Mouse (Mus musculus): ENCODE measurements at regions not wholly inside any gene's neighbourhood (a gene's known extent, or its start where the extent isn't known, plus 50 kb on each side); places are given as distances from the start of the nearest gene placed in this dataset.

DNA sequence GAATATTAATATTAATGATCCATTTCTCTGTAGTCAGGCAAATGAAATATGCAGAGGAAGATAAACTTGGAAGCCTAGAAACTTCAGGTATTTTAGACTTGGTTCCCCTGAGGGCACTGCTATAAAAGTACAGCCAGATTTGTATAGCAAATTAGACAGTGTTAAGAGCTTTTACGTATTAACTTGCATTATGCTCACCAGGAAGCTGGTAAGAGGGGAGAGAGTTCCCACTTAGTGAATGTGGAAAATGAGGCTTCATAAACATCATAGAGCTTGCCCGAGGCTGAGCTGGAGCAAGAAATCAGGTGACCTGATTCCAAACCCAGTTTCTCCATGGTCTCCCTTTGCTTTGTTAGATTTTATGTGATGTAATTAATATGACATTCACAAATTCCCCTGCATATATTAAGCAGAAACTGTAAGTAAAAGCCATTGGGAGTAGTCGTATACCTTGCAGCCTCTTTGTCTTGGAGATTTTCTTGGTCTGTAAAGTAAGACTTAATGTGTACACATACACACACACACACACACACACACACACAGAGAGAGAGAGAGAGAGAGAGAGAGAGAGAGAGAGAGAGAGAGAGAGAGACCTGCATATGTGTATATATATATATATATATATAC is 718.9 kb upstream of the Isx start:
- WGBS, result 86% methylated on average over 3 of the region's 3 CpGs
- DNase-seq (ENCODE audit: low spot score, missing footprints) (no peak), ATAC-seq (ENCODE audit: low FRiP score) (no peak)
- Histone ChIP-seq H3K27ac (ENCODE audit: low read depth, low read length) (no peak overlapping the region), H3K9ac (ENCODE audit: low read length) (no peak overlapping the region), H3K9me3 (ENCODE audit: control insufficient read depth, low read length) (no peaks in the 10 kb centered on the region), H3K4me2 (no peak overlapping the region), H3K27me3 (ENCODE audit: control insufficient read depth, insufficient read depth, low read length) (no peaks in the 10 kb centered on the region), H3K4me3 (ENCODE audit: low read depth, low read length) (no peak overlapping the region), H3K36me3 (ENCODE audit: control insufficient read depth, insufficient read depth, low read length) (no peaks in the 10 kb centered on the region), H3K4me1 (ENCODE audit: control insufficient read depth, insufficient read depth, low read length) (no peaks in the 10 kb centered on the region)

DNA sequence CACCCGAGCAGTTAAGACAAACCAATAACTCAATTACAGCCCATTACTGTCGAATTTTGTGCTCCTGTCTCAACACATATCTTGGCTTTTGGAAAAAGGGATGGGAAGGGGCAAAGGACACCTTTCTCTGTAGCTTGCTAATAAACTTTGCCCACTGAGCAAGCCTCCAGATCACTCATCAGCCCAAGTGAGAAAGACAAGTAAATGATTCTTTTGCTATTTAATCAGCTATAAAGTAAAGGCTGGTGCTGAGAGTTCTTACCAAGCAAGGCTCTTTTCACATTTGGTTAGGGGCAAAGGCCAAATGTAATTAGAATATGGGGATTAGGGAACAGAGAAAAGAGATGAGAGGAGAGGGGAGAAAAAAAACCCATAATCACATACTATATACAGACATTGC is 703.4 kb upstream of the Isx start:
- Histone ChIP-seq H3K9me3 (ENCODE audit: control insufficient read depth, low read length) (no peaks in the 10 kb centered on the region; the same call in 1 of the 2 replicates), H3K27me3 (ENCODE audit: control insufficient read depth, insufficient read depth, low read length) (no peaks in the 10 kb centered on the region), H3K4me1 (ENCODE audit: control insufficient read depth, insufficient read depth, low read length) (peaks cover 2% of the 10 kb centered on the region; the same call in 1 of the 2 replicates), H3K36me3 (ENCODE audit: control insufficient read depth, insufficient read depth, low read length) (no peaks in the 10 kb centered on the region), H3K27ac (ENCODE audit: low read depth, low read length) (no peak overlapping the region), H3K9ac (ENCODE audit: low read length) (no peak overlapping the region), H3K4me2 (no peak overlapping the region), H3K4me3 (ENCODE audit: low read depth, low read length) (no peak overlapping the region)
- ATAC-seq (ENCODE audit: low FRiP score) (no peak), DNase-seq (ENCODE audit: low spot score, missing footprints) (no peak)
- WGBS, result 35% methylated on average over 2 of the region's 2 CpGs

DNA sequence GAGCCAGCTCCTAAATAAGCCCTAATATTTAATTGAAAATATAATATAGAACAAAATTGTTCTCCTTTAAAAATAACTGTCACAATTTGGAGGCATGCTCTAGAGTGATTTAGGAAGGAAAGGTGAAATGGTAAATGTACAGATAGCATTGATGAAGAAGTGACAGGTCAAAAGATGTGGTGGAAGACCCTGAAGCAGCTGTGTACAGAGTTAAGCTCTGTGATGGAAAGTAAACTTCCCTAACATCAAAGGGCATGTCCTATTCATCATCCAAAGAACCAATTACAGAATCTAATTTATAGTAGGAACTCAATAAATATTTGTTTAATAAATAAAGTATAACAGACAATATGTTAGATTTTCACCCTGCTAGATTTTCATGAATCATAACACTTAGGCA is 702.3 kb upstream of the Isx start:
- H3K27ac ChIP-seq (ENCODE audit: low read depth, low read length), result no peak overlapping the region
- no peaks in the 10 kb centered on the region for H3K27me3 ChIP-seq (ENCODE audit: control insufficient read depth, insufficient read depth, low read length)
- no peak overlapping the region for H3K4me3 ChIP-seq (ENCODE audit: low read depth, low read length)
- ATAC-seq (ENCODE audit: low FRiP score) (peak; percentile 67), DNase-seq (ENCODE audit: low spot score, missing footprints) (no peak)
- peaks cover 2% of the 10 kb centered on the region; the same call in 1 of the 2 replicates for H3K4me1 ChIP-seq (ENCODE audit: control insufficient read depth, insufficient read depth, low read length)
- no peaks in the 10 kb centered on the region for H3K9me3 ChIP-seq (ENCODE audit: control insufficient read depth, low read length)
- no peaks in the 10 kb centered on the region for H3K36me3 ChIP-seq (ENCODE audit: control insufficient read depth, insufficient read depth, low read length)
- no peak overlapping the region for H3K9ac ChIP-seq (ENCODE audit: low read length)
- H3K4me2 ChIP-seq, result no peak overlapping the region

DNA sequence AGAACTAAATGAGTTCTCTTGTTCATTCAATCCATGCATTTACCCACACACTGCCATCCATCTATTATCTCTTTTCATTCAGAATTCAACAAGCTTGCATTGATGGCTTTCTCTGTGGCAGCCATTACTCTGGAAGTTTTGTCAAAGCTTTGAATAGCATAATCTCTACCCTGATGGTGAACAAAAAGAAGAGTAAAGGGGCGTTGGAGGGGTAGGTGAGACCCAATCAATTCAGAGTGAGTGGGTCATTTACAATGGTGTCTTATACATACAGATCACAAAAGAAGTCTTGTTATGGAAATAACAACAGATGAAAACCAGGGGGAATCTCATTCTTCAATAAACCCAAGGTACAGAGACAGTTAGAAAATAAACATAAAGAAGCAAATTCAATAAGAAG is 701.9 kb upstream of the Isx start:
- ATAC-seq (ENCODE audit: low FRiP score) (peak; percentile 84), DNase-seq (ENCODE audit: low spot score, missing footprints) (no peak)
- Histone ChIP-seq H3K36me3 (ENCODE audit: control insufficient read depth, insufficient read depth, low read length) (no peaks in the 10 kb centered on the region), H3K27ac (ENCODE audit: low read depth, low read length) (no peak overlapping the region), H3K9ac (ENCODE audit: low read length) (no peak overlapping the region), H3K4me3 (ENCODE audit: low read depth, low read length) (no peak overlapping the region), H3K9me3 (ENCODE audit: control insufficient read depth, low read length) (no peaks in the 10 kb centered on the region), H3K4me2 (no peak overlapping the region), H3K27me3 (ENCODE audit: control insufficient read depth, insufficient read depth, low read length) (no peaks in the 10 kb centered on the region), H3K4me1 (ENCODE audit: control insufficient read depth, insufficient read depth, low read length) (peaks cover 2% of the 10 kb centered on the region; the same call in 1 of the 2 replicates)
- 25% methylated on average over 1 of the region's 1 CpGs for WGBS

DNA sequence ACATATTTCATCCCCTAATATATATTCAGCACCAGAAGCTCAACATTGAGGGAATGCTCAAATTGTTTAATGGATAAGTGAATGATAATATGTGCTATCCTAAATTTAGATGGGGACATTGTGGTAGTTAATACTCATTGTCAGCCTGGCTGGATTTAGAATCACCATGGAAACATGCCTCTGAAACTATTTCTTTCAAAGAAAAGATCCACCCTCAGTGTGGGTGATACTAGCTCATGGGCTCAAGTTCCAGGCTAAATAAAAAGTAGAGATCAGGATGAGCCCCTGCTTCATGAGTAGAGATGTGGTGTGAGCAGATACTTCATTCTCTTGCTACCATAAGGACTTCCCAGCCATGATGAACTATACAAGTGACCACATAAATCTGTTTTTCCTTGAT is 668.4 kb upstream of the Isx start:
- Histone ChIP-seq H3K9ac (ENCODE audit: low read length) (no peak overlapping the region), H3K4me3 (ENCODE audit: low read depth, low read length) (no peak overlapping the region), H3K9me3 (ENCODE audit: control insufficient read depth, low read length) (no peaks in the 10 kb centered on the region), H3K4me2 (no peak overlapping the region), H3K27ac (ENCODE audit: low read depth, low read length) (no peak overlapping the region), H3K36me3 (ENCODE audit: control insufficient read depth, insufficient read depth, low read length) (no peaks in the 10 kb centered on the region), H3K4me1 (ENCODE audit: control insufficient read depth, insufficient read depth, low read length) (no peaks in the 10 kb centered on the region), H3K27me3 (ENCODE audit: control insufficient read depth, insufficient read depth, low read length) (no peaks in the 10 kb centered on the region)
- no peak for DNase-seq (ENCODE audit: low spot score, missing footprints)
- ATAC-seq (ENCODE audit: low FRiP score), result peak; percentile 61; the same call in 1 of the 2 replicates

DNA sequence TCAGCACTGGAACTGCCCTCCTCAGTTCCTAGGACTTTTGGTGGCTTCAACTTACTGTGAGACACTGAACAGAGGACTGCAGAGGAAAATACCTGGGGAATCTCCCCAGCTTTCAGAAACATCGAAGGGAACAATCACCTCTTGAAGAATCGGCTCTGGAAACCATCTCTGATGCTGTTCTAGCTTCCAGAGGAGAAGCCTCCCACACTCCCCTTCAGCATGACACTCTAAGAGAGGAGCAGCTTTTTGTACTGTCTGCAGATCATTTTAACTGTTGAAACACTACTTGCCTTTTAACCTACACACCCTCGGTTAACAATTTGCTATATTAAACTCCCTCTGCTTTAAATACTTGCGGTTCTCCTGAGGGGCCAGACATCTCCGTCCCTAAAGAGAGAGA is 664.7 kb upstream of the Isx start:
- H3K4me1 ChIP-seq (ENCODE audit: control insufficient read depth, insufficient read depth, low read length), result no peaks in the 10 kb centered on the region
- H3K9me3 ChIP-seq (ENCODE audit: control insufficient read depth, low read length), result no peaks in the 10 kb centered on the region
- no peak overlapping the region for H3K9ac ChIP-seq (ENCODE audit: low read length)
- H3K36me3 ChIP-seq (ENCODE audit: control insufficient read depth, insufficient read depth, low read length), result no peaks in the 10 kb centered on the region
- no peak overlapping the region for H3K4me2 ChIP-seq
- H3K4me3 ChIP-seq (ENCODE audit: low read depth, low read length), result no peak overlapping the region
- 81% methylated on average over 5 of the region's 5 CpGs for WGBS
- ATAC-seq (ENCODE audit: low FRiP score) (no peak), DNase-seq (ENCODE audit: low spot score, missing footprints) (no peak)
- no peaks in the 10 kb centered on the region for H3K27me3 ChIP-seq (ENCODE audit: control insufficient read depth, insufficient read depth, low read length)
- H3K27ac ChIP-seq (ENCODE audit: low read depth, low read length), result no peak overlapping the region

DNA sequence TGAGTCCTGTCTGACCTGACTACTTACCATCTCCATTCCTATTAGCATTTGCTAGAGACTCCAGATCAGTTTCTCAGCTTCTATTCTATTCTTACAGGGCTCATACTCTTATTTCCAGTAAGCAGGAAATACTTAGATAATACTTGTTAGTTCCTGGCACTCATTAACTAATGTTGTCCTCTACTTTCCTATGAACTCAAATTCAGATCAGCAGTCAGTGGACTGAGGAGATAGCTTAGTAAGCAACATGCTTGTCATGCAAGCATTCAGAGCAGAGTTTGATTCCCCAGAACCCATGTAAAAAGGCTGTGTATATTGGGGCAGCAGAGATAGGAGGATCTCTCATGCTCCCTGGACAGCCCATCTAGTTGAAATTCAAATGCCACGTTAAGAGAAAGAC is 656.2 kb upstream of the Isx start:
- WGBS, result 69% methylated on average over 1 of the region's 1 CpGs

More for the DNA sequence above, 656.2 kb upstream of the Isx start:
- no peak for ATAC-seq (ENCODE audit: low FRiP score)
- Histone ChIP-seq H3K4me2 (no peak overlapping the region), H3K36me3 (ENCODE audit: control insufficient read depth, insufficient read depth, low read length) (no peaks in the 10 kb centered on the region), H3K9me3 (ENCODE audit: control insufficient read depth, low read length) (no peaks in the 10 kb centered on the region), H3K27me3 (ENCODE audit: control insufficient read depth, insufficient read depth, low read length) (no peaks in the 10 kb centered on the region), H3K9ac (ENCODE audit: low read length) (no peak overlapping the region), H3K4me3 (ENCODE audit: low read depth, low read length) (no peak overlapping the region), H3K4me1 (ENCODE audit: control insufficient read depth, insufficient read depth, low read length) (no peaks in the 10 kb centered on the region), H3K27ac (ENCODE audit: low read depth, low read length) (no peak overlapping the region)
- DNase-seq (ENCODE audit: low spot score, missing footprints), result no peak
